Mouse (Mus musculus) G1E-ER4 (cell line): Measurements from ENCODE around the gene Cep250. TPM values are rescaled to one million over a fixed set of nuclear protein-coding genes. Genes with fewer than 3 reads are reported as not detected.

Experiments used
- GATA1 ChIP-seq: IDR thresholded peaks from one replicate; pipeline ENCODE4 v1.8.0; 2012; ENCODE audit warnings: low read length, inconsistent platforms
- polyA plus RNA-seq: library from polyadenylated mRNA; stranded (reverse); fragments of >175 nt; gene quantifications from 2 replicates; pipeline ENCODE4 v1.2.3, GENCODE M21; 2012

Gene Cep250
- polyA plus RNA-seq, 1 experiment = 23.5 TPM

- TF ChIP-seq GATA1 = no peak
These were observed 8.8 kb upstream of the Cep250 start for GRCm38 (mm10) chr2:155947390-155948002.

DNA sequence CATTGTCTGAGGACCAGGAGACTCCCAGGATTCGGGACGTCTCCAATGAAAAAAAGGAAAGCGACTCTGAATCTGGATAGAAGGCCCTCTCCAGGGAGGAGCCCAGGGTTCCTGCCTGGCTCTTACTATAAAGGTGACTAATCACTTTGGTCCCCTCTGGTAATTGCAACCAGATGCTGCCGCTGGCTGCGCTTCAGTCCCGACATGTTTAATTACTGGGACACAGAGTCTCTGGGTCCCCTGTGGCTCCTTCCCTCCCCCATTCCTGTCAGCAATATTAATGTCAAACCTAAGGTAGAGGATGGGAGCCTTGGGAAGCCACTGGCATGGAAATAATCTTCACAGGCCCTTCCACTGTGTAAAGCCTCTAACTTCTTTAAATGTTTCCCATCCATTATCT, 6.9 kb upstream of the Cep250 start:
- TF ChIP-seq GATA1 = no peak

DNA sequence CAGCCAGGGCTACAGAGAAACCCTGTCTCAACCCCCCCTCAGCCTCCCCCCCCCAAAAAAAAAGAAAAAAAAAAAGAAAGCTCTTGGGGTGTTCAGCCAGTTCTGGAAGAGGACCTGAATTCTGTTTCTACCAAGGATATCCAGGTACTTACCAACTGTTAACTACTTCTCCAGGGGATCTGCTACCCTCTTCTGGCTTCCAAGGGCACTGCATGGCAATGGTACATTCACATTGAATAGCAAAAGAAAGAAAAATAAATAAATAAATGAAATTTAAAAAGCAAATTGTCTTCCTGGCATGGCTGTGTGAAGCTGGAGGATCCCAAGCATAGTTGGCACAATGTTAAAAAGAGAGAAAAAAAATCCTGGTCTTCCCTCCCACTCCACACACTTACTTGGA, 4.3 kb upstream of the Cep250 start:
- TF ChIP-seq GATA1 = no peak

DNA sequence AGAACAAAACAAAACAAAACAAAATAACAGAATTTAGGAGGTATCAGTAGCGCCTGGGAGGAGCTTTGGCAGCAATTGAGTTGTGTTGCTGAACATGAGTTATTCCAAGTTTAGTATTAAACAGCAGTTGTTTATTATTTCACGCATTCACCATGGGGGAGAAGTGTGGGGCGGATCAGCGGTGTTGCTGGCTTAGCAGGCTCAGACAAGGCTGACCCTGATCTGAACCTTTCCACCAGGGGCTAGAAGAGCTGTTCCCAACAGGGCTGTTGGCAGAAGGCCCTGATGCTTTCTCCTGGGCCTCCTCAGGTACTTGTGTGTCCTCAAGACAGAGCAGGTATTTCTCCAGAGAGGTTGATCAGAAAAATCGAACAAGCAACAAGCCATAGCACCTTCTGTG, 3.7 kb downstream of the Cep250 start:
- no peak for TF ChIP-seq GATA1

GRCm38 (mm10) chr2:155961862-155962261, 5.6 kb downstream of the Cep250 start:
- TF ChIP-seq GATA1 = no peak

GRCm38 (mm10) chr2:155962991-155963390, 6.7 kb downstream of the Cep250 start:
- TF ChIP-seq GATA1 = no peak

DNA sequence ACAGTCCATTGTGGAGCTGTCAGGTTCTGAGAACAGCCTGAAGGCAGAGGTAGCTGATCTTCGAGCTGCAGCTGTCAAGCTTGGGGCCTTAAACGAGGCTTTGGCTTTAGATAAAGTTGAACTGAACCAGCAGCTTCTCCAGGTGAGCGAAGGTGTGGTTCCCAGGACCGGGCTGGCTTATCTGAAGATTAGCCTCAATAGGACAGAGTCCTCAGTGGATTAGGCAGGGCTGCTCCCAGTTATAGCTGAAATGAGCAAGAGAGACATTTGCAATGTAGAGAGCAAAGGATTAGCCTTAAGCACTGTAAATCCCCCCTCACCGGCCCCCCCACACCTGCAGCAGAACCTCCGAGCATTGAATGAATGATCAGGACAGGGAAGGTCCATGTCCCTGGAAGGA, 17.1 kb downstream of the Cep250 start:
- no peak for TF ChIP-seq GATA1

- no peak for TF ChIP-seq GATA1
These were observed 18.0 kb downstream of the Cep250 start for GRCm38 (mm10) chr2:155974087-155974731.

- no peak for TF ChIP-seq GATA1
These were observed 23.2 kb downstream of the Cep250 start for GRCm38 (mm10) chr2:155979328-155979991.

GRCm38 (mm10) chr2:155985776-155986175, 29.5 kb downstream of the Cep250 start:
- no peak for TF ChIP-seq GATA1

- TF ChIP-seq GATA1 = no peak
These were observed 30.9 kb downstream of the Cep250 start for GRCm38 (mm10) chr2:155987131-155987530.

- TF ChIP-seq GATA1 = peak; percentile 33
These were observed 32.8 kb downstream of the Cep250 start for GRCm38 (mm10) chr2:155989085-155989484.

GRCm38 (mm10) chr2:155991151-155991550, 34.9 kb downstream of the Cep250 start:
- no peak for TF ChIP-seq GATA1

DNA sequence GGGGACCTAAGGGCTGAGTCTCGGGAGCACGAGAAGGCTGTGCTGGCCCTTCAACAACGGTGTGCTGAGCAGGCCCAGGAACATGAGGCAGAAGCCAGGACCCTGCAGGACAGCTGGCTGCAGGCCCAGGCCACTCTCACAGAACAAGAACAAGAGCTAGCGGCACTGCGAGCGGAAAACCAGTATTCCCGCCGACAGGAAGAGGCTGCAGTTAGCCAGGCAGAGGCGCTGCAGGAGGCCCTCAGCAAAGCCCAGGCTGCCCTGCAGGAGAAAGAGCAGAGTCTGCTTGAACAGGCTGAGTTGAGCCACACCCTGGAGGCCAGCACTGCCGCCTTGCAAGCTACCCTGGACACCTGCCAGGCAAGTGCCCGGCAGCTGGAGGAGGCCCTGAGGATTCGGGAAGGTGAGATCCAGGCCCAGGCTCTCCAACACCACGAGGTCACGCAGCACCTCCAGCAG, 35.6 kb downstream of the Cep250 start:
- TF ChIP-seq GATA1 = no peak

GRCm38 (mm10) chr2:156005393-156005792, 49.1 kb downstream of the Cep250 start:
- no peak for TF ChIP-seq GATA1

DNA sequence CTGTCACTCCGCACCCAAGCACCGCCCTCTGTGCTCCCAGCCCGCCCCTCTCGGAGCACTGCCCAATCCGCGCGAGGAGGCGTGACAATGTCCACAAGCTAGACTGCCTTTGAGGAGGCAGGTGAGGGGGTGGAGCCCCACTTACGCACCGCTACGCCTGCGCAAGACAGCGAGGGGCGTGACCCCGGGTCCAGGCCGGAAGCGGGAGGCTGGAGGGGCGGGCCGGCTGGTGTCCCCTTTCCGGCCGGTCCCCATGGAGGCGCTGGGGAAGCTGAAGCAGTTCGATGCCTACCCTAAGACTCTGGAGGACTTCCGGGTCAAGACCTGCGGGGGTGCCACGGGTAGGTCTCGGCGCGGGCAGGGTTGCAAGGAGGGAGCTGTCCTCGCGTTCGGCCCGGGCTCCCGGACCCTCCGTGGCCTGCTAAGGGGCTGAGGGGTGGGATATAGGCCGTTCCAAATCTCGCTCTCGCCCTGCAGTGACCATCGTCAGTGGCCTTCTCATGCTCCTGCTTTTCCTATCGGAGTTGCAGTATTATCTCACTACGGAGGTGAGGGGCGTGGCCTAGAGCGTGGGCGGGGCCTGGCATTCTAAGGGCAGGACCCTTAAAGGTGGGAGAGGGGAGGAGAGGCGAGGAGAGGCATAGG, 51.8 kb downstream of the Cep250 start, which contains the start of the genes 6430550D23Rik and Ergic3:
Gene 6430550D23Rik (minus strand): TSS at position 90 of the 645 bp plus-strand sequence.
Gene Ergic3 (plus strand): TSS at position 158 of the 645 bp plus-strand sequence.
- TF ChIP-seq GATA1 = no peak
